Mouse (Mus musculus): Measurements from ENCODE around the gene Tubb3. TPM values are rescaled to one million over a fixed set of nuclear protein-coding genes. Genes with fewer than 3 reads are reported as not detected.

Tubb3 gene
- polyA plus RNA-seq, 1 experiment from 2014 or later: 556 TPM

DNA sequence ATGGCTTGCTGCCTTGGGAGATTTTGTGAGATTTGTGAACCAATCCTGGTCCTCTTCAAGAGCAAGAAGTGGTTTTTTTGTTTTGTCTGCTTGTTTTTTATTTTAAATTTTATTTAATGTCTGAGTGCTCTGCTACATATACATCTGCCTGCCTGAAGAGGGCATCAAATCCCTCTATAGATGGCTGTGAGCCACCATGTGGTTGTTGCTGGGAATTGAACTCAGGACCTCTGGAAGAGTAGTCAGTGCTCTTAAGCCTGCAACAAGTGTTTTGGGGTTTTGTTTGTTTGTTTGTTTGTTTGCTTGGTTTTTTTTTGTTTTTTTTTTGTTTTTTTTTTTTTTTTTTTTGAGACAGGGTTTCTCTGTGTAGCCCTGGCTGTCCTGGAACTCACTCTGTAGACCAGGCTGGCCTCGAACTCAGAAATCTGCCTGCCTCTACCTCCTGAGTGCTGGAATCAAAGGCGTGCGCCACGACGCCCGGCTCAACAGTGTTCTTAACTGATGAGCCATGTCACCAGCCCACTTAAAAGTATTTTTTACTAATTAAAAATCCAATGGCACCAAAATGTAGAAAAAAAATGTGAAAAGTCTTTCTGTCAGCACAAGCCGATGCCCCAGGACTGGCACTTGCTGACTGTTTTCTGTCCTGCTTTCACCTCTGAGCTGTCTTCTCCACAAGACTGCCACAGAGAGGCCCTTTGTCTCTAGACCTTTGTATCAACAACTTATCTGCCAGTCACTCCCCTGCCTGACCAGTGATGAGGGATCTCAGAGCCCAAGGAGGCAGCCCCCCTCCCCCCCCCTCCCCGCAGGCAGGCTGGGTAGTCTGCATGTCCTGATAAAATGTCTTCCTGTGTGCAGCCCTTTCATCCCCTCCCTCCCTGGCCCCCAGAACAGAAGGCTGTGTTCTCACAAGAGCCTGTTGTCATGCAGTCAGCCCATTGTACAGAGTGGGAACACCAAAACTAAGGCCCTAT, 5.0 kb downstream of the Tubb3 start:
- Histone ChIP-seq H3K4me2 (ENCODE audit: low read depth, low read length, severe bottlenecking) (no peak overlapping the region), H3K27me3 (ENCODE audit: control insufficient read depth, insufficient read depth, low read length) (no peaks in the 10 kb centered on the region)
- WGBS: 88% methylated on average over 8 of the region's 8 CpGs

DNA sequence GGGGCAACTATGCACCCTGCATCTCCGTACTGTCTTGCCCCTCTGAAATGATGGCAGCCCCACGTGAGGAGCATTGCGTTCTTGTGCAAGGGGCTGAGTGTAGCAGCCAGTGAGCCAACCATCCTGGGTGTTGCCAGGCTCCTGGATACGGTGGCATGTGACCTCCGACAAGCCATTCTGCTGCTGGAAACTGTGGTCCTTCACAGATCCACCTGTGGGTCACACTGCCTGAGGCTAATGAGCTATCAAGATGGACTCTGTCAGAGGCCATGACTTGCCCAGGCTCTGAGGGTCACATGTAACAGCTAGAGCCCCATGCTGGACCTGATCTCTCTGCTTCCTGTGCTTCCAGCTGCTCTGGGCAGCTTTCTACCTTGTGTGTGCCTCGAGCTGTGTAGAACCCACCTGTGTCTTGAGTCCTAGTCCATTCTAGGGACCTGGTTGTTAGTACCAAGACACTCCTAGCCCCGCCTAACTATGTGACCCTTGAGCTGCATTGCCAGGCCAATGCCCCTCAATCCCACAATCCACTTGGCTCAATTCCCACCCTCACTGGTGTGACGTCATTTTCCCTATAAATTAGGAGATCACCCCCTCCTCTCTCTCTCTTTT, 5.8 kb downstream of the Tubb3 start:
- 82% methylated on average over 8 of the region's 8 CpGs for WGBS
- H3K4me2 ChIP-seq (ENCODE audit: low read depth, low read length, severe bottlenecking): no peak overlapping the region
- H3K9me3 ChIP-seq (ENCODE audit: control insufficient read depth, low read length): no peaks in the 10 kb centered on the region
- no peaks in the 10 kb centered on the region for H3K27me3 ChIP-seq (ENCODE audit: control insufficient read depth, insufficient read depth, low read length)
- peaks cover 5% of the 10 kb centered on the region for H3K4me1 ChIP-seq (replicated peaks; ENCODE audit: control insufficient read depth, insufficient read depth, low read length)
- H3K27ac ChIP-seq (ENCODE audit: low read depth, low read length): no peak overlapping the region
- H3K9ac ChIP-seq (ENCODE audit: low read length): no peak overlapping the region
- no peak for ATAC-seq (replicated peaks; ENCODE audit: low FRiP score)
- peaks cover 15% of the 10 kb centered on the region for H3K36me3 ChIP-seq (ENCODE audit: control insufficient read depth, insufficient read depth, low read length)
- H3K4me3 ChIP-seq (ENCODE audit: low read depth, low read length): no peak overlapping the region
- no peak for DNase-seq (ENCODE audit: low spot score)

More for the DNA sequence above, 5.0 kb downstream of the Tubb3 start:
- H3K36me3 ChIP-seq (ENCODE audit: control insufficient read depth, insufficient read depth, low read length): peaks cover 14% of the 10 kb centered on the region
- DNase-seq (ENCODE audit: low spot score) (no peak), ATAC-seq (replicated peaks; ENCODE audit: low FRiP score) (no peak)
- H3K4me3 ChIP-seq (ENCODE audit: low read depth, low read length): no peak overlapping the region
- no peak overlapping the region for H3K9ac ChIP-seq (ENCODE audit: low read length)
- no peak overlapping the region for H3K27ac ChIP-seq (ENCODE audit: low read depth, low read length)
- no peaks in the 10 kb centered on the region for H3K9me3 ChIP-seq (ENCODE audit: control insufficient read depth, low read length)
- H3K4me1 ChIP-seq (replicated peaks; ENCODE audit: control insufficient read depth, insufficient read depth, low read length): peaks cover 5% of the 10 kb centered on the region

DNA sequence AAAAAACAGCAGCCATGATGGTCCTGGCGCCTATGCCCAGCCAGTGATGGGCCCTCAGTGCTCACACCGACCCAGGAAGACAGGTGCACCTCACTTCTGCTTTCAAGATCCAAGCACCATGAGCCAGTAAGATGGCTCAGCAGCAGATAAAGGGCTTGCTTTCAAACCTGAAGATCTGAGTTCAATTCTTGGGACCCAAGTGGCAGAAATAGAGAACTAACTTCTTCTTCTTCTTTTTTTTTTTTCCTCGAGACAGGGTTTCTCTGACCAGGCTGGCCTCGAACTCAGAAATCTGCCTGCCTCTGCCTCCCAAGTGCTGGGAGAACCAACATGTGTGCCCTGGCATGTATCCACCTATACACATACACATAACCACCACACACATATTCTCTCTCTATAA, 8.5 kb downstream of the Tubb3 start:
- peaks cover 15% of the 10 kb centered on the region for H3K36me3 ChIP-seq (ENCODE audit: control insufficient read depth, insufficient read depth, low read length)
- 93% methylated on average over 4 of the region's 4 CpGs for WGBS

DNA sequence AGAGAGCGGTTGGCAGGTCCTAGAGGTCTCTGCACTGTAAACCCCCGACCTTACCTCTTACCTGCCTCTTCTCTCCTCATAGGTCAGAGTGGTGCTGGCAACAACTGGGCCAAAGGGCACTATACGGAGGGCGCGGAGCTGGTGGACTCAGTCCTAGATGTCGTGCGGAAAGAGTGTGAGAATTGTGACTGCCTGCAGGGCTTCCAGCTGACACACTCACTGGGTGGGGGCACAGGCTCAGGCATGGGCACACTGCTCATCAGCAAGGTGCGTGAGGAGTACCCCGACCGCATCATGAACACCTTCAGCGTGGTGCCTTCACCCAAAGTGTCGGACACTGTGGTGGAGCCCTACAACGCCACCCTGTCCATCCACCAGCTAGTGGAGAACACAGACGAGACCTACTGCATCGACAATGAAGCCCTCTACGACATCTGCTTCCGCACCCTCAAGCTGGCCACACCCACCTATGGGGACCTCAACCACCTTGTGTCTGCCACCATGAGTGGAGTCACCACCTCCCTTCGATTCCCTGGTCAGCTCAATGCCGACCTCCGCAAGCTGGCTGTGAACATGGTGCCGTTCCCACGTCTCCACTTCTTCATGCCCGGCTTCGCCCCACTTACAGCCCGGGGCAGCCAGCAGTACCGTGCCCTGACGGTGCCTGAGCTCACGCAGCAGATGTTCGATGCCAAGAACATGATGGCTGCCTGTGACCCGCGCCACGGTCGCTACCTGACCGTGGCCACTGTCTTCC, 9.5 kb downstream of the Tubb3 start:
- H3K4me3 ChIP-seq (ENCODE audit: low read depth, low read length): no peak overlapping the region
- peaks cover 15% of the 10 kb centered on the region for H3K36me3 ChIP-seq (ENCODE audit: control insufficient read depth, insufficient read depth, low read length)
- DNase-seq (ENCODE audit: low spot score): peak; percentile 51
- H3K9me3 ChIP-seq (ENCODE audit: control insufficient read depth, low read length): no peaks in the 10 kb centered on the region
- 95% methylated on average over 34 of the region's 34 CpGs for WGBS
- H3K27me3 ChIP-seq (ENCODE audit: control insufficient read depth, insufficient read depth, low read length): no peaks in the 10 kb centered on the region
- no peak overlapping the region for H3K4me2 ChIP-seq (ENCODE audit: low read depth, low read length, severe bottlenecking)
- no peak for ATAC-seq (replicated peaks; ENCODE audit: low FRiP score)
- H3K4me1 ChIP-seq (replicated peaks; ENCODE audit: control insufficient read depth, insufficient read depth, low read length): no peaks in the 10 kb centered on the region
- H3K27ac ChIP-seq (ENCODE audit: low read depth, low read length): no peak overlapping the region
- H3K9ac ChIP-seq (ENCODE audit: low read length): no peak overlapping the region

More for the DNA sequence above, 8.5 kb downstream of the Tubb3 start:
- Histone ChIP-seq H3K4me2 (ENCODE audit: low read depth, low read length, severe bottlenecking) (no peak overlapping the region), H3K4me3 (ENCODE audit: low read depth, low read length) (no peak overlapping the region), H3K4me1 (replicated peaks; ENCODE audit: control insufficient read depth, insufficient read depth, low read length) (no peaks in the 10 kb centered on the region), H3K27ac (ENCODE audit: low read depth, low read length) (no peak overlapping the region), H3K27me3 (ENCODE audit: control insufficient read depth, insufficient read depth, low read length) (no peaks in the 10 kb centered on the region), H3K9ac (ENCODE audit: low read length) (no peak overlapping the region), H3K9me3 (ENCODE audit: control insufficient read depth, low read length) (no peaks in the 10 kb centered on the region)
- DNase-seq (ENCODE audit: low spot score) (no peak), ATAC-seq (replicated peaks; ENCODE audit: low FRiP score) (no peak)

DNA sequence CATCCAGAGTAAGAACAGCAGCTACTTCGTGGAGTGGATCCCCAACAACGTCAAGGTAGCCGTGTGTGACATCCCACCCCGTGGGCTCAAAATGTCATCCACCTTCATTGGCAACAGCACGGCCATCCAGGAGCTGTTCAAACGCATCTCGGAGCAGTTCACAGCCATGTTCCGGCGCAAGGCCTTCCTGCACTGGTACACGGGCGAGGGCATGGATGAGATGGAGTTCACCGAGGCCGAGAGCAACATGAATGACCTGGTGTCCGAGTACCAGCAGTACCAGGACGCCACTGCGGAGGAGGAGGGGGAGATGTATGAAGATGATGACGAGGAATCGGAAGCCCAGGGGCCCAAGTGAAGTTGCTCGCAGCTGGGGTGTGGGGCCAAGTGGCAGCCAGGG, 10.1 kb downstream of the Tubb3 start:
- DNase-seq (ENCODE audit: low spot score) (peak; percentile 54), ATAC-seq (replicated peaks; ENCODE audit: low FRiP score) (no peak)
- Histone ChIP-seq H3K9me3 (ENCODE audit: control insufficient read depth, low read length) (peaks cover under 1% of the 10 kb centered on the region; the same call in 1 of the 2 replicates), H3K36me3 (ENCODE audit: control insufficient read depth, insufficient read depth, low read length) (peaks cover 15% of the 10 kb centered on the region), H3K27me3 (ENCODE audit: control insufficient read depth, insufficient read depth, low read length) (no peaks in the 10 kb centered on the region), H3K4me3 (ENCODE audit: low read depth, low read length) (no peak overlapping the region), H3K9ac (ENCODE audit: low read length) (no peak overlapping the region), H3K4me2 (ENCODE audit: low read depth, low read length, severe bottlenecking) (no peak overlapping the region), H3K27ac (ENCODE audit: low read depth, low read length) (no peak overlapping the region), H3K4me1 (replicated peaks; ENCODE audit: control insufficient read depth, insufficient read depth, low read length) (no peaks in the 10 kb centered on the region)
- WGBS: 93% methylated on average over 19 of the region's 19 CpGs

DNA sequence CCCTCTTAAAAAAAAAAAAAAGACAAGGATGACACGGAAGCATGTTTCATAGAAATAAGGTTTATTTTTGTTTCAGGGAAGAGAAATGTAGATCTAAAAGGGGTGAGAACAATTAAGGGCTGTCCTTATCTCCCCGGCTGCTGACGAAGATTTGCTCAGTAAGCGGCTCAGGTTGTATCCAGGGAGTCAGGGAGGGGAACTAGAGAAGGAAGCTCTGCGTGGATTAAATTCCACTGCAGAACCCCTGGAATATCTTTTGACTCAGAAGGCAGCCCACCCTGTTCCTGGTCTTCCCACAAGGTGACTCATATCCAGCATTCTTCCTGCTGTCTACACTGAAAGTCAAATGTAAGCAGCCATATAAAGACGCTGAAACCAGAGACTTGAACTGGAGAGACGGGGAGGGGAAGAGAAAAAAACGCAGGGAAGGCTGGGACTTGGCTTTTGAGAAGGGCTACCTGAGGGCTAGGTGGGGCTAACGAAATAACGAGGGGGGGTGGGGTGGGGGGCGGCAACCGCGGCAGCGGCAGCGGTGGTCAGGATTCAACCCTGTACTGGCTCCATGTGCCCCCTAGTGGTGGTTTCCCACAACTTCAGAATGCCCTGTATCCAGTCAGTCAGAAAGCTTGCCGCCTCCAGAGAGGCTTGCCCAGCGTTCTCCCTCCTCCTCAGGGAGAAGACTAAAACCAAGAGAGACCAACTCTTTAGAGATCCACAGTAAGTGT, 11.0 kb downstream of the Tubb3 start:
- Histone ChIP-seq H3K4me3 (ENCODE audit: low read depth, low read length) (no peak overlapping the region), H3K27ac (ENCODE audit: low read depth, low read length) (no peak overlapping the region), H3K4me2 (ENCODE audit: low read depth, low read length, severe bottlenecking) (no peak overlapping the region), H3K9ac (ENCODE audit: low read length) (no peak overlapping the region), H3K27me3 (ENCODE audit: control insufficient read depth, insufficient read depth, low read length) (no peaks in the 10 kb centered on the region), H3K4me1 (replicated peaks; ENCODE audit: control insufficient read depth, insufficient read depth, low read length) (no peaks in the 10 kb centered on the region), H3K36me3 (ENCODE audit: control insufficient read depth, insufficient read depth, low read length) (peaks cover 15% of the 10 kb centered on the region), H3K9me3 (ENCODE audit: control insufficient read depth, low read length) (peaks cover 2% of the 10 kb centered on the region; the same call in 1 of the 2 replicates)
- DNase-seq (ENCODE audit: low spot score): peak; percentile 86
- WGBS: 20% methylated on average over 17 of the region's 17 CpGs
- peak; percentile 61; the same call in 1 of the 2 replicates for ATAC-seq (replicated peaks; ENCODE audit: low FRiP score)

DNA sequence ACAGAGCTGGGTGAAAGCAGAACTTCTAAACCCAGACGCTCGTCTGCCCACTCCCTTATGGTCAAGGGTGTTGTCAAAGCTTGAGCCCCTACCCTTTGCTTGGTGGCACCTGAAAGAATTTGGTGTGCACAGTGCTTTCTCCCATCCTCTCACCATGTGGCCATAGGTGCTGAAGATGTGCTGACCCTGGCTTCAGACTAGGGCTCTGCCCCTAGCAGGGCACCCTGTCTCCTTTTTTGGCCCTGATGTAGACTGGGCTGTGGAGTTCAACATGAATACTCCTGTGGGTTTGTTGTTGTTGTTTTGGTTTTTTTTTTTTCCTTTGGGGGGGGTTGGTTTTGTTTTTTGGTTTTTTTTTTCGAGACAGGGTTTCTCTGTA, 11.5 kb downstream of the Tubb3 start:
- no peak for ATAC-seq (replicated peaks; ENCODE audit: low FRiP score)
- 24% methylated on average over 3 of the region's 3 CpGs for WGBS
- H3K36me3 ChIP-seq (ENCODE audit: control insufficient read depth, insufficient read depth, low read length): peaks cover 15% of the 10 kb centered on the region

DNA sequence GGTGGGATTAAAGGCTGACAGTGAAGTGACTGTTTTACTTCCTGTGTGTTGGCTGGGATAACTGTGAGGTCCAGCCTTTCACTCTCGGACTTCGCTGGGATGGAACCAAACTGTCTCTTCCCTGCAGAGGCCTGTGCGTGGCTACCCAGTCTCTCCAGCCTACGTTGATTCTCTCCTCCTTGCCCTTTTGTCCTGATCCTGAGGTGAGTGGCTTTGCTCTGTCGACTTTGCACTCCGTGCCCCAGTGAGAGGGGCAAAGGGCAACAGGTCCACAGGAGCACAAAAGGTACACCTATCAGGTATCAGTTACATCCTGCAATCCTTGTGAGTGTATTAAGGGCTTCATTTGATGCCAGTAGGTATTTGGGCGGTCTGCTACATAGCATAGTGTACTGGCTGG, 12.2 kb downstream of the Tubb3 start, which contains the start of gene Def8:
TSS of gene Def8 (plus strand) at position 87 of the 400 bp plus-strand sequence.
- peaks cover 14% of the 10 kb centered on the region for H3K9me3 ChIP-seq (ENCODE audit: control insufficient read depth, low read length)
- 75% methylated on average over 7 of the region's 7 CpGs for WGBS
- peaks cover 15% of the 10 kb centered on the region for H3K36me3 ChIP-seq (ENCODE audit: control insufficient read depth, insufficient read depth, low read length)
- ATAC-seq (replicated peaks; ENCODE audit: low FRiP score) (no peak), DNase-seq (ENCODE audit: low spot score) (no peak)
- no peak within 1 kb of the TSS for H3K4me2 ChIP-seq (ENCODE audit: low read depth, low read length, severe bottlenecking)
- no peak within 1 kb of the TSS for H3K27ac ChIP-seq (ENCODE audit: low read depth, low read length)
- H3K4me1 ChIP-seq (replicated peaks; ENCODE audit: control insufficient read depth, insufficient read depth, low read length): no peaks in the 10 kb centered on the region
- no peaks in the 10 kb centered on the region for H3K27me3 ChIP-seq (ENCODE audit: control insufficient read depth, insufficient read depth, low read length)
- no peak within 1 kb of the TSS for H3K9ac ChIP-seq (ENCODE audit: low read length)
- no peak within 1 kb of the TSS for H3K4me3 ChIP-seq (ENCODE audit: low read depth, low read length)

More for the DNA sequence above, 11.5 kb downstream of the Tubb3 start:
- DNase-seq (ENCODE audit: low spot score): no peak
- peaks cover 7% of the 10 kb centered on the region for H3K9me3 ChIP-seq (ENCODE audit: control insufficient read depth, low read length)
- no peak overlapping the region for H3K9ac ChIP-seq (ENCODE audit: low read length)
- no peak overlapping the region for H3K27ac ChIP-seq (ENCODE audit: low read depth, low read length)
- H3K4me3 ChIP-seq (ENCODE audit: low read depth, low read length): no peak overlapping the region
- H3K4me1 ChIP-seq (replicated peaks; ENCODE audit: control insufficient read depth, insufficient read depth, low read length): no peaks in the 10 kb centered on the region
- H3K27me3 ChIP-seq (ENCODE audit: control insufficient read depth, insufficient read depth, low read length): no peaks in the 10 kb centered on the region
- no peak overlapping the region for H3K4me2 ChIP-seq (ENCODE audit: low read depth, low read length, severe bottlenecking)
